Mouse (Mus musculus) small intestine, adult 2 months (tissue): ENCODE data around the gene Rpsa.

Experiments used
- CTCF ChIP-seq: fragments of 200-500 bp; IDR thresholded peaks from 2 replicates; pipeline ENCODE4 v1.5.1; 2012; ENCODE audit warnings: low read depth, mild to moderate bottlenecking, control low read depth, inconsistent platforms, low read length, moderate library complexity, mixed read lengths; ENCODE audit not compliant: insufficient replicate concordance, insufficient read length; ENCODE audit errors: extremely low read depth
- POLR2A ChIP-seq: fragments of 200-500 bp; IDR thresholded peaks from 2 replicates; pipeline ENCODE4 v1.6.1; 2012; ENCODE audit warnings: low read depth, mild to moderate bottlenecking, control low read depth, inconsistent platforms, low read length, moderate library complexity

GRCm38 (mm10) chr9:120115580-120115979 lies 11.9 kb upstream of the Rpsa start:
- TF ChIP-seq CTCF (no peak), POLR2A (no peak)
